Mouse (Mus musculus): ENCODE results near the gene Nptn. TPM values are rescaled to one million over a fixed set of nuclear protein-coding genes. Genes with fewer than 3 reads are reported as not detected.
"Not testable (repeated sequence)": the region's sequence is repeated elsewhere in the genome, so short reads cannot be mapped to it uniquely, and the experiment has no call there.

Gene Nptn
- polyA plus RNA-seq, 1 experiment from 2014 or later, result 119 TPM

DNA sequence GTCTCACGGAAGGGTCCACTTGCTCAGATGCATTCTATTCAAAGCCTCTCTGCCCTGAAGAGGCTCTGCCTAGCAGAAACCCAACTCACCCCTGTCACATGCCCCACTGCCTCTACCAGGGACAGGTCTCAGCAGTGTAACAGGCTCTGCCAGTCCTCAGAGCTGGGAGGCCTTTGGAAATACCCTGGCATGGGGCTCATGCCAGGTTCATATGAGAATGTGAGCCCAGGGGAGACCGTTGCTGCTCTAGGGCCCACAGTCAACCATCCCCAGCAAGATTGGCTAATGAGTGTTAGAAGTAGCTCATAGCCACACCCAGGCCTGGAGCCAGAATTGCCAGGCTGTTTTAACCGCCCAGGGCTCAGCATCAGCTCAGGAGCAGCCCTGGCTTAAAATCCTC lies 32.3 kb upstream of the Nptn start:
- no peak for ATAC-seq (ENCODE audit: extremely low read depth, insufficient number of reproducible peaks, low FRiP score, low TSS enrichment)
- no peak overlapping the region for H3K4me3 ChIP-seq
- H3K27ac ChIP-seq (replicated peaks), result no peak overlapping the region
- H3K27me3 ChIP-seq (replicated peaks), result no peaks in the 10 kb centered on the region
- peaks cover 49% of the 10 kb centered on the region for H3K4me1 ChIP-seq
- no peaks in the 10 kb centered on the region for H3K36me3 ChIP-seq
- H3K4me2 ChIP-seq, result no peak overlapping the region
- H3K9ac ChIP-seq, result no peak overlapping the region
- H3K9me3 ChIP-seq, result no peaks in the 10 kb centered on the region
- 74% methylated on average over 3 of the region's 3 CpGs for WGBS

DNA sequence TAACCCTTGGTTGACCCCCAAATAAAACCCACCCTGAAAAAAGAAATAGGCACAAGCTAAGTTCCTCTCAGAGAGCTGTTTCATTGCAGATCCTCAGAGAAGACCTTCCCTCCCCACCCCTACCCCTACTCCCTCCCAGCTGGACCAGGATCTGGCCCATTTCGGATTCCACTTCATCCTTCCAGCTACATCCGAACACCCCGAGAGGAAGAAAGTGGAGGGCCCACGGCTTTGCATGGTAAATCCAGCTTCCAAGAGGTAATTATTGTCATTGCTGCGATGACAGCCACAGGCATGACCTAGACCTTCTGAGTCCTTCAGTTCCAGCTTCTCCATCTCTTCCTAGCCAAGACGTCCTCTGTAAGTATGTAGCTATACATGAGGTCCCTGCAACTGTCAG lies 31.1 kb upstream of the Nptn start:
- H3K36me3 ChIP-seq, result no peaks in the 10 kb centered on the region
- WGBS, result 85% methylated on average over 6 of the region's 6 CpGs
- no peak for ATAC-seq (ENCODE audit: extremely low read depth, insufficient number of reproducible peaks, low FRiP score, low TSS enrichment)
- H3K4me1 ChIP-seq, result peaks cover 44% of the 10 kb centered on the region
- H3K4me2 ChIP-seq, result no peak overlapping the region
- H3K9me3 ChIP-seq, result no peaks in the 10 kb centered on the region
- H3K9ac ChIP-seq, result no peak overlapping the region
- no peak overlapping the region for H3K27ac ChIP-seq (replicated peaks)
- H3K4me3 ChIP-seq, result no peak overlapping the region
- H3K27me3 ChIP-seq (replicated peaks), result no peaks in the 10 kb centered on the region

GRCm38 (mm10) chr9:58552083-58552482 lies 30.0 kb upstream of the Nptn start:
- 56% methylated on average over 9 of the region's 9 CpGs for WGBS
- Histone ChIP-seq H3K27me3 (replicated peaks) (no peaks in the 10 kb centered on the region), H3K4me2 (no peak overlapping the region), H3K9ac (0 out of 2 replicates have a peak overlapping the region, but pooled peaks have one; percentile 7), H3K9me3 (no peaks in the 10 kb centered on the region), H3K27ac (replicated peaks) (no peak overlapping the region), H3K36me3 (no peaks in the 10 kb centered on the region), H3K4me3 (no peak overlapping the region), H3K4me1 (peaks cover 53% of the 10 kb centered on the region)
- ATAC-seq (ENCODE audit: extremely low read depth, insufficient number of reproducible peaks, low FRiP score, low TSS enrichment), result no peak

DNA sequence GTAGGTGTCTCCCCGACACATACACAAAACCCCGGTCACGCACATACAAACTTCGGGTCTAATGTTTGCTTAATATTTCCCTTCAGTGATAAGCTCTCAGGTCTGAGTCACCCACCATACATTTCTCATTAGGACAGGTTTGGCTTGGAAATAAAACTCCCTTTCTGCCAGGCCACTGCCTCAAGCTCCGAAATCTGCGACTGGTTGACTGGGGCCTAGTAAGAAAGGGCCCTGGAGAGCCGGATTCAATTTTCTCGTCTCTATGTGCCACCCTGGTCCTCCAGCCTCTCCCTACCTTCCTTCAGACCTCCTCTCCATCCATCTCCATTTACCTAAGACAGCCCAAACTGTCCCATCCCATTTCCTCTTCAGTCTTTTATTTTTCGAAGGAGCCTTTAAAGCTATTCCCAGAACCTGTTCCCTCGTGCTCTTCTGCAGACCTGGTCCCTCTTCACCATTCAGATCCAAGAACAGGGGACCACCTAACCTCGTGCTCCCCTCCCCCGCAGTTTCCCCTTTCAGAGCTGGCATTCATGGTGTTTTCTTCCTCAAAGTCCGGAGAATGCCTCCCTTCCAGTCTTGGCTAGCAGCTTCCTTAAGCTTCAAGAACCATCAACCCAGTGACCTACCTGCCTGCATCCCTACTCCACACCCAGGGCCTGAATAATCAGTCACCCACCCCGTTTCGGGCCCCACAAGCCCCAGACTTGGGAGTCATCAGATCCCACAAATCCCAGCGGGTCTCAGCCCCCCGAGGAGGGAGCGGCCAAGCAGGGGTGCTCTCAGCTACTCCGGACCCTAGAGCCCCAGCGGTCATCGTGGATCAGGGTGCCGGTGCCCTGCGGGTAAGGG lies 27.8 kb upstream of the Nptn start:
- Histone ChIP-seq H3K27me3 (replicated peaks) (no peaks in the 10 kb centered on the region), H3K36me3 (no peaks in the 10 kb centered on the region), H3K4me1 (peaks cover 48% of the 10 kb centered on the region), H3K4me3 (peak overlapping the region; percentile 85), H3K27ac (replicated peaks) (peak overlapping the region; percentile 96), H3K9me3 (no peaks in the 10 kb centered on the region), H3K4me2 (peak overlapping the region; percentile 75), H3K9ac (peak overlapping the region; percentile 97)
- no peak for ATAC-seq (ENCODE audit: extremely low read depth, insufficient number of reproducible peaks, low FRiP score, low TSS enrichment)
- 15% methylated on average over 23 of the region's 23 CpGs for WGBS

DNA sequence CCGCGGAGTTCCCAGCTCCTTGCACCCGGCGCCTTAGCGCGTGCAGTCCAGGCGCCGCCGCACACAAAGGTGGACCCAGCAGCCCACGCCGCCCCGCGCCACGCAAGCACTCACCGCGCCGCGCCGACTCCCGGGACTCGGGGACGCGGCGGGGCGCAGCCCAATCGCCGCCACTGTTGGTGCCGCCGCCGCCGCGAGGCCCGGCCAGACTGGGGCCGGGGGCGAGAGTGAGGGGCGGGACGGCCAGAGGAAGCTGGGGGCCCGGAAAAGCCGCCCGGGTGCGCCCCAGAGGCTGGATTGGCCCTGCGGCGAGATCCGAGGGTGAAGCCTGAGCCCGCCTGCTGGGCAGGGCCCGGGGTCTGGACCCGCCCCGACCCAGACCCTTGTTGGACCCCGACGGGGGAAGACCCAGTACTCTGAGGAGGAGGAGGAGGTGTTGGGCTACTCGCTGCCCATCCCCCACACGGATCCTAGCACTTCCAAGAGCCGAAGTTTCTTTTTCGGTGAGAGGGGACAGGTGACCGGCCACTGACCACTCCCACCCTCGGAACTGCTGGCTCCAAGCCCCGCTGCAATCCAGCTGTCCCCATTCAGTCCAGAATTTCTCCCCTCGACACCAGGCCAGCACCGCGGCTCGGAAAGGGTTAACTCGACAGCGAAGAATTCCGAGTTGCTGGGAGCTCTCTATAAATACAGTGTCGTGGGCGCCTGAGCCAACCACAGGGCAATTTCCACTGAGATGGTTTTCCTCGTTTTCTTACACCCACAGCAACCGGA lies 26.9 kb upstream of the Nptn start, which contains the start of gene Cd276:
Gene Cd276, minus strand, starts transcription at position 530 of the 777 bp plus-strand sequence.
- Histone ChIP-seq H3K27ac (replicated peaks) (peak within 1 kb of the TSS; percentile 96), H3K4me1 (peaks cover 48% of the 10 kb centered on the region), H3K9ac (peak within 1 kb of the TSS; percentile 97), H3K9me3 (no peaks in the 10 kb centered on the region), H3K36me3 (no peaks in the 10 kb centered on the region), H3K27me3 (replicated peaks) (no peaks in the 10 kb centered on the region), H3K4me3 (peak within 1 kb of the TSS; percentile 85), H3K4me2 (peak within 1 kb of the TSS; percentile 75)
- under 1% methylated on average over 66 of the region's 68 CpGs for WGBS
- peak; percentile 59; the same call in 1 of the 2 replicates for ATAC-seq (ENCODE audit: extremely low read depth, insufficient number of reproducible peaks, low FRiP score, low TSS enrichment)

DNA sequence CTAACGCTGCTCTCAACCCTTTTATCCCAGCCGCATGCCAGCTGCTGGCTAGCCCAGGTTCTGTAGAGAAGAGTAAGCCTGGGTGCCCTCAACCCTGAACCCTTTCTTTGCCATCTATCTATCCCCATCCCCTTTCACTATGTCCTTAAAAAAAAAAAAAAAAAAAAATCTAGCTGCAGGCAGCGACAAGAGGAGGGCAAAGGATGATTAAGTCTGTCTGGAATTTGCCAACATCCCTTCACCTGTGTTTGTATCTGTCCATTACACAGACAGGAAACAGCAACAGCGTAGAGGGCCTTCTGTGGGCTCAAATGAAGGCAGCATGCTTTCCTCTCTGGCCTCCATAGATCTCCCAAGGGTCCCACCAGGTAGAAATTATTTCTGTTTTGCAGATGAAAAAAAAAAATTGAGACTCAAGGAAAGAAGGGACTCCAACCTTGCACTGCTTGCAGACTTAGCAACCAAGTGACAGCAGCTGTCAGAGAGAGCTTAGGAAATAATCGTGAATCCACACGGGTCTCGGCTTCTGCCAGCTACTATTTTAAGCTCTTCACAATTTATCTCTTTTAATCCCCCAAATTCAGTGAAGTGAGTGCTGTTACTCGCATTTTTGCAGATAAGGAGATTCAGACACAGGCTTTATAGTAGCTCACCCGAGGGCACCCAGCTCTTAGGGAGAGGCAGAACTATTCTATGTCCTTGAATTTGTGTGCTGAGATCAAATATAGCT lies 26.2 kb upstream of the Nptn start:
- 12% methylated on average over 9 of the region's 9 CpGs for WGBS
- Histone ChIP-seq H3K4me3 (peak overlapping the region; percentile 85), H3K27me3 (replicated peaks) (no peaks in the 10 kb centered on the region), H3K4me1 (peaks cover 48% of the 10 kb centered on the region), H3K9ac (peak overlapping the region; percentile 97), H3K36me3 (no peaks in the 10 kb centered on the region), H3K27ac (replicated peaks) (peak overlapping the region; percentile 96), H3K9me3 (no peaks in the 10 kb centered on the region), H3K4me2 (peak overlapping the region; percentile 75)
- ATAC-seq (ENCODE audit: extremely low read depth, insufficient number of reproducible peaks, low FRiP score, low TSS enrichment), result no peak

- Histone ChIP-seq H3K4me1 (peaks cover 46% of the 10 kb centered on the region), H3K36me3 (no peaks in the 10 kb centered on the region), H3K27me3 (replicated peaks) (no peaks in the 10 kb centered on the region), H3K9ac (no peak overlapping the region), H3K9me3 (no peaks in the 10 kb centered on the region), H3K4me3 (no peak overlapping the region), H3K4me2 (no peak overlapping the region), H3K27ac (replicated peaks) (0 out of 2 replicates have a peak overlapping the region, but pooled peaks have one; percentile 96)
- no peak for ATAC-seq (ENCODE audit: extremely low read depth, insufficient number of reproducible peaks, low FRiP score, low TSS enrichment)
- WGBS, result 43% methylated on average over 7 of the region's 7 CpGs
Observed at GRCm38 (mm10) chr9:58556627-58557026, 25.4 kb upstream of the Nptn start.

- no peak overlapping the region for H3K4me2 ChIP-seq
- no peaks in the 10 kb centered on the region for H3K36me3 ChIP-seq
- no peaks in the 10 kb centered on the region for H3K27me3 ChIP-seq (replicated peaks)
- ATAC-seq (ENCODE audit: extremely low read depth, insufficient number of reproducible peaks, low FRiP score, low TSS enrichment), result no peak
- H3K9me3 ChIP-seq, result no peaks in the 10 kb centered on the region
- H3K27ac ChIP-seq (replicated peaks), result no peak overlapping the region
- 64% methylated on average over 3 of the region's 3 CpGs for WGBS
- peaks cover 34% of the 10 kb centered on the region for H3K4me1 ChIP-seq
- H3K4me3 ChIP-seq, result no peak overlapping the region
- no peak overlapping the region for H3K9ac ChIP-seq
Observed at GRCm38 (mm10) chr9:58557457-58558455, 24.3 kb upstream of the Nptn start.

DNA sequence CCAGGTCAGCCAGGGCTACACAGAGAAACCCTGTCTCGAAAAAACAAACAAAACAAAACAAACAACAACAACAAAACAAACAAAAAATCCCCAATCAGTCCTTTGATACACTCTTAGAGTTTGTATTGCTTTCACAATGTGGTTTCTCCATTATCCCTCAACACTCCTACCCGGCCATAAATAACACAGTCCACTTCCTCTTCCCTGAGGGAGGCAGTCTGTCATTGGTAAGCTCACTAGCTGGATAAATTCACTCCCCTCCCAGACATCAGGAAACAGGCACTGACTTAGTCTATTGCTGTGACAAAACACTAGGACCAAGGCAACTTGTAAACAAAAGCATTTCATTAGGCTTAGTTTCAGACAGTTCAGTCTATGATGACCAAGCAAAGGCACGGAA lies 21.8 kb upstream of the Nptn start:
- H3K4me2 ChIP-seq, result no peak overlapping the region
- no peak overlapping the region for H3K4me3 ChIP-seq
- 55% methylated on average over 3 of the region's 3 CpGs for WGBS
- H3K4me1 ChIP-seq, result peaks cover 19% of the 10 kb centered on the region
- H3K9me3 ChIP-seq, result no peaks in the 10 kb centered on the region
- no peak overlapping the region for H3K9ac ChIP-seq
- no peaks in the 10 kb centered on the region for H3K36me3 ChIP-seq
- ATAC-seq (ENCODE audit: extremely low read depth, insufficient number of reproducible peaks, low FRiP score, low TSS enrichment), result no peak
- H3K27me3 ChIP-seq (replicated peaks), result no peaks in the 10 kb centered on the region
- H3K27ac ChIP-seq (replicated peaks), result no peak overlapping the region

DNA sequence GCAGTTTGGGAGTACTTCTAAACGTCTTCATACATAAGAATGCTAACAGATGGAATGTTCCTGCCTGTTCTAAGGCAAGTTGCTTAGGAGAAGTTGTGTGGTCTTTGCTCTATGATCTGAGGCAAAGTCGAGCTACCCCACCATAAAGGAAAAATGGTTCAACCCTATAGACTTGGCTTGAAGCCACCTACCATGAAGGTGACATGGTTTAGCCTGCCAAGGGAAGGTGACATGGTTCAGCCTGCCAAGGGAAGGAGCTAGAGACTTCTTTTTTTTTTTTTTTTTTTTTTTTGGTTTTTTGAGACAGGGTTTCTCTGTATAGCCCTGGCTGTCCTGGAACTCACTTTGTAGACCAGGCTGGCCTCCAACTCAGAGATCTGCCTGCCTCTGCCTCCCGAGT lies 16.1 kb upstream of the Nptn start:
- not testable (repeated sequence) for H3K27me3 ChIP-seq (replicated peaks); ATAC-seq (ENCODE audit: extremely low read depth, insufficient number of reproducible peaks, low FRiP score, low TSS enrichment); H3K4me1 ChIP-seq; H3K9me3 ChIP-seq; H3K4me3 ChIP-seq; H3K36me3 ChIP-seq; H3K4me2 ChIP-seq; H3K27ac ChIP-seq (replicated peaks); H3K9ac ChIP-seq
- 67% methylated on average over 3 of the region's 3 CpGs for WGBS

All from heart, embryonic 13.5 days (tissue).